Mouse (Mus musculus): ENCODE results near the gene BC017158.
A peak's percentile ranks its signal among the peaks of the same experiment; 100 is the strongest.

The BC017158 gene

DNA sequence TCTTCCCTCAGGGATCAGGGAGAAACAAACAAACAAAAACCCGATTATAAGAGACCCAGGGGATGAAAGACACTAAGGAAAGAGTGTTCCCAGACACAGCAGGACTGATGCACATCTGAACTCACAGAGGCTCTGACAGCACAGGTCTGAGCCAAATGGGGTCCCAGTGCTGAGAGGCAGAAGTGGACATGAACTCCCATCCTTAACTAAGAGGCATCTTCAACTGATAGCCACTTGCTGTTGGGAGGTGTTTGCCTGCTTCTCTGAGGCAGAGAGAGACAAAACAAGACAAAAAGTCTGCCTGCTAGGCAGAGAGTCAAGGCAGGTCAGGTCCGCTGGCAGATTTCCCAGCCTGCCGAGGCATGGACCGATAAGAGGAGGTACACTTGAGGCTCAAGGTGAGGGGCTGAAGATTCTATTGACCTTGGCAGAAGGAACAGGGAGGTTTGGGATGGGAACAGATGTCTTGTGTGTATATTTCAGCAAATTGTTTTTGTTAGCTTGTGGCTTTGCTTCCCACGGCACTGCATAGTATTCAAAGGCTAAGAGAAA is 41.1 kb downstream of the BC017158 start:
- DNase-seq (ENCODE audit: low read depth, low spot score), result no peak

DNA sequence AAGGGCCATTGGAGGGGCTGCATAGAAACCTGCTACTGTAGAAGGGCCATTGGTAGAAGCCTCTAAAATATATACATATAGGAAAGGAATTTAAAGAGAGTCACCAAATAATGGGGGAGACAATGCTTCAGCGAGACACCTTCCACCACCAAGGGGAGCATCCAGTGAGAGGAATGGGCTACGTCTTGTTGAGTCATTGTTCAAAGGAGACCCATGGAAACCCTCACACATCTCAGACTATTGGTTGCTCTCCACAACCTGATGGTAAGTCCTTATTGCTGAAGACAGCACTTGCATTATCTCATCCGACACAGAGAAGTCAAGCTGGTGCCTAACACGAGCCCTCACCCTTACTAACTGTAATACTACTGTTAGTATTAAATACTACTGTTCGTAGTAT is 42.2 kb downstream of the BC017158 start:
- no peak for DNase-seq (ENCODE audit: low read depth, low spot score)

DNA sequence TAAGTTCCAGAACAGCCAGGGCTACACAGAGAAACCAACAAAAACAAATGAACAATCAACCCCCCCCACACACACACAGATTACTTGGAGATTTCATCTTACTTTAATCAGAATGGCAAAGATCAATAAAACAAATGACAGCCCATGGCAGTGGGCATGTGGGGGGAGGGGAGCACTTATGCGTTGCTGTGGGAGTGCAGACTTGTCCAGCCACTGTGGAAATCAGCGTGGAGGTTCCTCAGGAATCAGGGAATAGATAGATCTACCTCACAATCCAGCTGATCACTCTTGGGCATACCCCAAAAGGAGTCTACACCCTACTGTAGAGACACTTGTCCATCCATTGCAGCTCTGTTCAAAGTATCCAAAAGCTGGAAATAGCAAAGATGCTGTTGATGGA is 43.0 kb downstream of the BC017158 start:
- no peak for DNase-seq (ENCODE audit: low read depth, low spot score)

DNA sequence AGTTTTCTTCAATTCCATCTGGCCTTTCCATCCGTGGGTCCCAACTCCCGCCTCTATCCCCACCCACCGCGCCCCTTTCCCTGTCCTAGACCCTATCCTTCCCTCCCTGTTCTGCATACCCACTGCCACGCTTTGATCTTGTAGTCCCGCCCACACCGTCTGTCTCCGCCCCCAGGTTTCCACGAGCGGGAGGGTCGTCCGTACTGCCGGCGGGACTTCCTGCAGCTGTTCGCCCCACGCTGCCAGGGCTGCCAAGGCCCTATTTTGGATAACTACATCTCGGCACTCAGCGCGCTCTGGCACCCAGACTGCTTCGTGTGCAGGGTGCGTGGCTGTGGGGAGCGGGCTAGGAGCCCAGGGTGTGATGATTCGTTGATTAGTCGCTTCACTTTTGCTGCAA is 45.4 kb downstream of the BC017158 start:
- DNase-seq (ENCODE audit: low read depth, low spot score), result peak; percentile 62

DNA sequence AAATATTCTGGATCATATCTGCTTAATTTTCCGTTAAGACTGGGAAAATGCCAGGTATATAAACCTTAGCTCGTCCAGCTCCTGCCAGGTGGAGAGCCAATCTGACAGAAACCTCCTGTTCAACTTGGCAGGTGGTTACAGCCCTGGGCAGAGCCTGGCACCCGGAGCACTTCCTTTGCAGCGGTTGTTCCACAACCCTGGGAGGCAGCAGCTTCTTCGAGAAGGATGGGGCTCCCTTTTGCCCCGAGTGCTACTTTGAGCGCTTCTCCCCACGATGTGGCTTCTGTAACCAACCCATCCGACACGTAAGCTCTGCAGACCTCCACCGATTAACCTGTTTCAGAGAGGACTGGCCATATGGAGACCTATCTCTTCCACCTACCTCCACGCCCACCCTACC is 46.0 kb downstream of the BC017158 start:
- no peak for DNase-seq (ENCODE audit: low read depth, low spot score)

DNA sequence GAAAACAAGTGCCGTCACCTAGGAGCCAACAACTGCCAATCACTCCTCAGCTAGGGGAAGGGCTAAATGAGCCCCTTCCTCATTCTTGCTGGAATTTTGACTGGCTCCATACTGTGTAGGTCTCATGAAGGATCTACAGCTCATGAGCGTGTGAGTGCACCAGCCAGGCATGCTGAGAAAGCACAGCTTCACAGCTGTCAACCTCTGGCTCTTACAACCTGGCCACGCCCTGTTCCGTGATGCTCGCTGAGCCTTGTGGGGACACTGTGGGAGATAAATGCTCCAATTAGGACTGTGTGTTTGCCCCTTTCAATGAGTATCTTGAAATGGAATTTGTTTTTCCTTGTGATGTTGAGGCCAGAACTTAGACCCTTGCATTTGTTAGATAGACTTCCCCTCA is 48.0 kb downstream of the BC017158 start:
- no peak for DNase-seq (ENCODE audit: low read depth, low spot score)

DNA sequence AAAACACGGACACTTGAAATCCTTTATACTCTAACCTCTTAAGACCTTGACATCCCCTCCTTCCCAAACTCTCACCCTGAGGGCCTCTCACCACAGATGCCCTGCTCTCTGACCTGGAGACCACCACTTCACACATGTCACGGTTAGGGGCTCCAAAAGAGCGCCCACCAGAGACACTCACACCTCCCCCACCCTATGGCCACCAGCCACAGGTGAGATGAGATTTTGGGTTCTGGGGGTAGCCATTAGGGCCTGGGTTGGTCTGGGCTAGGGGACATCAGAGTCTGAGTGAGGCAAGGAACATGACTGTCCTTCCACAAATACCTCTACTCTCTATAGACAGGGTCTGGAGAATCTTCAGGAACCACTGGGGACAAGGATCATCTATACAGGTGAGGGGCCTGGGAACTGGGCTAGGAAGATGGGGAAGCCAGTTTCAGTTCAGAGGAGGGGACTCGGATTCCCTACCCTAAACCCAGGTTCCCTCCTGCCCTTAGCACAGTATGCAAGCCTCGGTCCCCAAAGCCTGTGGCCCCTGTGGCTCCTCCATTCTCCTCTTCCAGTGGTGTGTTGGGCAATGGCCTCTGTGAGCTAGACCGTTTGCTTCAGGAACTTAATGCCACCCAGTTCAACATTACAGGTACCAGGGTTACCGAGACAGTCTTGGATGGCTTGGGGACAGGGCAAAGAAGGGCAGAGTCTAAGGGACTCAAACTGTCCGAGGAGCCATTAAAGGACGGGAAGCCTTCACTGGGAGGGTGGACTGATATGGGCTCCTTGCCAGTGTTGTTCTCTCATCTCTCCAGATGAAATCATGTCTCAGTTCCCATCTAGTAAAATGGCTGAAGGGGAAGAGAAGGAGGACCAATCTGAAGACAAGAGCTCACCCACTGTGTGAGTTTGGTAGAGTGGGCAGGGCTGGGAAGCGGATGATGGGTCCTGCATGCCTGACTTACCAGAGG is 49.6 kb downstream of the BC017158 start:
- DNase-seq (ENCODE audit: low read depth, low spot score), result no peak

DNA sequence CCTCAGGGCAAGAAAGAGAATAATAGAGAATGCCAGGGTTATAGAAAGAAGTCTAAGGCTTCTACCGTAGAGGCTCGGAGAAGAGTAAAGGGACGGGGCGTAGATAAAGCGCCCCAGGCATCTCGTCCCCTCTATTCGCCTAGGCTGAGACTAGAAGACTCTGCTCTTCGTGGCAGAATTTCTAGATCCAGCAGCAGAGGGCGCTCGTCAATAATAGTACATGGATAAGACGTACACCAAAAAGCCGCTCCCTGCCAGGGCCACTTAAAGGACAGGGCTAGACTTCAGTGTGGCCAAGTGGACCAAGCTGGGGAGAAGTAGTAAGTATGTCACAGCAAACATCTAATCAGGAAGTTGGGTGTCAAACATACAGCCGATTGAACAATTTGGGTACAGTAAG is 50.5 kb downstream of the BC017158 start:
- DNase-seq (ENCODE audit: low read depth, low spot score), result peak; percentile 89

DNA sequence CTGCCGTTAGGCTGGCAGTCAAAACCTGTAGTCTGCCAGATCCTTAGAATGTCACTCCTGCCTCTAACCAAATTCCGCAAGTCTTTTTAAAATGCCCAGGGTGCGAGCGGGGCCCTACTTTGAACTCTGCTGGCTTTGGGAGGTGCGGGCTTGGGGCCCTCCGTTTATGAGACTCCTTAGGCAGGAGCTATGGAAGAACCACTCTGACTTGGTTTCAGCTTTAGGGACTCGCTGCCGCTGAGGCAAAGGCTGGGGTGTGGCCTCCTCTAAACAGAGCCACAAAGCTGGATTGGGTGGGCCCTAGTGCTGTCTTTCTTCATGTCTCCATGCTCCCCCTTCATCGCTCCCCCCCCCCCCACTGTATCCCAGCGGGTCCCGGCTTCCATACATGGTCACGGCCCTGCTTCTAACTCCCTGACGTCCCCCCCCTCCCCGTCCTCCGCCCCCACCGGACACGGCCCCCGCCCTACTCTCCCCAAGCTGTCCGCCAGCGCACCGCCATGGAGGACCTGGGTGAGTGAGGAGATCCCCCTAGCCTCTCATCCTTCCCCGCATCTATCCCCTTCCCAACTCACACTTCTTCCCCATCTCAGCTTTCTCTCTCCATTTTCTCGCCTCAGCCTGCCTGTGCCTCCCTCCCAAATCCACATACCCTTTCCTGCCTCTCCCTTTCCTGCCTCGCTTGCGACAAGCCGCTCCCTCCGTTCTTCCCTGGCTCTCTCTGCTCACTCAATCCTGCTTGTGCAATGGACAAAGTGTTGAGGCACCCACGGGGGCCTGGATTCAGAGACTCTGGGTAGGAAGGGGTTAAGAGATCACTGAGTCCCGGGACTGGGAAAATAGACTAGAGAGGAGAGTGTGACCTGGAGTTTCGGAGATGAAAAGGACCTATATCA is 51.2 kb downstream of the BC017158 start, which contains the start of gene Tgfb1i1:
TSS of gene Tgfb1i1 (plus strand) at position 317 of the 896 bp plus-strand sequence.
- peak; percentile 41 for DNase-seq (ENCODE audit: low read depth, low spot score)

DNA sequence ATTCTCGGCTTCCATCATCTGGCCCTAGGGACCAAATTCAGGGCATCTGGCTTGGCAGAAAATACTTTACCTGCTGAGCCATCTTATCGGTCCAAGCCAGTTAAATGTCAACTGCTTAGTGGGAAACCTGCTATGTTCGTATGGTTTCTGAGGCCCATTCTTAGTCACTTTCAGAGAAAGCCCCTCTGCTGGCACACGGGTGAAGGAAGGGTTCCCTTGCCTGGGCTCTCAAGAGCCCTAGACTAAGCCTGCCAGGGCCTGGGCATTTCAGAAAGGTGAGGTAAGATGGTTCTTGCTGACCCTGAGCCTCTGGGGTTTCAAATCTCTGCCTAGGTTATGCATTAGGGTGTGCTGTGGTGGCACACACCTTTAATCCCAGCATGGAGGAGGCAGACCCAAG is 52.4 kb downstream of the BC017158 start:
- DNase-seq (ENCODE audit: low read depth, low spot score), result no peak

DNA sequence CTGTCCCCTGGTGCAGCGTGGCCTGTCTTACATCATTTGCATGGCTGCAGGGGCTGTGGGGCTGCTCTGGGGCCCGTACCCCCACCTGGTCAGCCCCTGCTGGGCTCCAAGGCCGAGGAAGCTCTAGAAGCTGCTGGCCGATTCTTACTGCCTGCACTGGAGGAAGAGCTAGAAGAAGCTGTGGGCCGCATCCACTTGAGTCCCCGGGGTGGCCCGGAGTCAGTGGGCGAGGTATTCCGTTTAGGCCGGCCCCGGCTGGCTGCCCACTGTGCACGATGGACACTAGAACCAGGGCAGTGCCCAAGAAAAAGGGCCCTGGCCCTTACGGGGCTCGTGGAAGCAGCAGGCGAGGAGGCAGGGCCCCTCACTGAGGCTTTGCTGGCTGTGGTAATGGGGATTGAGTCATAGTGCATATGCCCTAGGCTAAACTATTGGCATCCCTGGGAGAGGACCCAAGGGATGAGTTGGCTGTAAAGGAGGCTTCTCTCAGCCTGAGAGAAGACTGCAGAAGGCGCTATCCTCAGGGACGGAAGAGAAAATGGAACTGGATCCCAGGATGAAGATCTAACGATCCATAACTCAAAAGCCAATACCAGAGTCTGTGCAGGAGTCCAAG is 53.5 kb downstream of the BC017158 start:
- DNase-seq (ENCODE audit: low read depth, low spot score), result no peak

DNA sequence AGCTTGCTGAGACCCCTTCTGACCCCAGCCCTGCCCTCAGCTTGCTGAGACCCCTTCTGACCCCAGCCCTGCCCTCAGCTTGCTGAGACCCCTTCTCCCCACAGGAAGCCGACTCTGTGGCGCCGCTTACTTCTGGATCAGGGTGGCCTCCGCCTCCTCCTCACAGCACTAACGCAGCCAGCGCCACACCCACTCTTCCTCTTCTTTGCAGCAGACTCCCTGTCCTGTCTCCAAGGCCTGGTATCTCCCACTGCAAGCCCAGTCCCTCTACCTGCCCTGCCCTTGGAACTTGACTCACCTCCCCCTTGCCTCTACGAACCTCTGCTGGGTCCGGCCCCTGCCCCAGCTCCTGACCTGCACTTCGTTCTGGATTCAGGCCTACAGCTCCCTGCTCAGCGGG is 54.0 kb downstream of the BC017158 start:
- no peak for DNase-seq (ENCODE audit: low read depth, low spot score)

DNA sequence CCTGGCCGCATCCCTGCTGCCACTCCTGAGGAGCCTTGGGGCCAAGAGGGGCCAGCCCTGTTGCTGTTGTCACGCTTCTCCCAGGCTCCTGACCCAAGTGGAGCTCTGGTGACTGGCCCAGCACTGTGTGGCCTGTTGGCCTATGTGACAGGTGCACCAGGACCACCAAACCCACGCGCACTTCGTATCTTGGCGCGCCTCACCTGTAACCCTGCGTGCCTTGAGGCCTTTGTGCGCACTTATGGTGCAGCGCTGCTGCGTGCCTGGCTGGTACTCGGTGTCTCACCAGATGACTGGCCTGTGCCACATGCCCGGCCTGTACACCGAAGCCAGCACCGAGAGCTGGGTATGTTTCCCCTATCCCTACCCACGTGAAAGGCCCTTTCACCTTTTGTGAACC is 55.6 kb downstream of the BC017158 start:
- no peak for DNase-seq (ENCODE audit: low read depth, low spot score)

DNA sequence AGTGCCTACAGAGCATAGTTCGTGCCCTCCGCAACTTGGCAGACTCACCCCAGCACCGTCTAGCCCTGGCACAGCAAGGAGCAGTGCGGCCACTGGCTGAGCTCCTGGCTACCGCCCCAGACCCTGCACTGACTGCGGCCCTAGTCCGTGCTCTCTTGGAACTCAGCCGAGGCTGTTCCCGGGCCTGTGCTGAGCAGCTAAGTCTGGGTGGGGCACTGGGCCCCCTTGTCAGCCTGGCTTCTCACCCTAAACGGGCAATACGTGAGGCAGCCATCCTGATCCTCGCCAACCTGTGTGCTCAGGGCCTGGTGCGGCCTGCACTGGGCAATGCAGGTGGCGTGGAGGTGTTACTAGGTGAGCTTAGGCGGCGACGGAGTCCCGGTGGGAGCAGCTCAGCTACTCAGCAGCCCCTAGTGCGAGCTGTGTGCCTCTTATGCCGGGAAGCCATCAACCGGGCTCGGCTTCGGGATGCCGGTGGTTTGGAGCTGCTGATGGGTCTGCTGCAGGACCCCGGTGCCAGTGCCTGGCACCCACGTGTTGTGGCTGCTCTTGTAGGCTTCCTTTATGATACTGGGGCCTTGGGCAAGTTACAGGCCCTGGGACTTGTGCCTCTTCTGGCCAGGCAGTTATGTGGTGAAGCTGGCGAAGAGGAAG is 57.7 kb downstream of the BC017158 start:
- DNase-seq (ENCODE audit: low read depth, low spot score), result no peak

DNA sequence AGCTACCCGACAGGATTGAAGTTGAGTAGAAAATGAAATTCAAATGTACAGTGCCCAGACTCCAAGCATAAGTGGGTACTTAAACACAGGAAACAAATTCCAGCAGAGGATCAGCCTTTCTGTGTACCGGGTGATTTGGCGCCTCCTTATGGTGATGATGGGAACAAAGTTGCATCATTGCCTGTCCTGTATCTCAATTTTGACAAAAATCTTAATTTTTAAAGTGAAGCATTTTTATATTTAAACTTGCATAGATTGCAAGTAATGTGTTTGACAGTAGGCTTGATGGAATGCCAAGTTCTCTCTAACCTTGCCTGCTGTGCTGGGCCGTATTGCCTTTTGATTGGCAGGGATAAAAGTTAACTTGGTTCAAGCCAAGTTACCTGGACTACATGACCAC is 59.0 kb downstream of the BC017158 start:
- peak; percentile 56 for DNase-seq (ENCODE audit: low read depth, low spot score)

DNA sequence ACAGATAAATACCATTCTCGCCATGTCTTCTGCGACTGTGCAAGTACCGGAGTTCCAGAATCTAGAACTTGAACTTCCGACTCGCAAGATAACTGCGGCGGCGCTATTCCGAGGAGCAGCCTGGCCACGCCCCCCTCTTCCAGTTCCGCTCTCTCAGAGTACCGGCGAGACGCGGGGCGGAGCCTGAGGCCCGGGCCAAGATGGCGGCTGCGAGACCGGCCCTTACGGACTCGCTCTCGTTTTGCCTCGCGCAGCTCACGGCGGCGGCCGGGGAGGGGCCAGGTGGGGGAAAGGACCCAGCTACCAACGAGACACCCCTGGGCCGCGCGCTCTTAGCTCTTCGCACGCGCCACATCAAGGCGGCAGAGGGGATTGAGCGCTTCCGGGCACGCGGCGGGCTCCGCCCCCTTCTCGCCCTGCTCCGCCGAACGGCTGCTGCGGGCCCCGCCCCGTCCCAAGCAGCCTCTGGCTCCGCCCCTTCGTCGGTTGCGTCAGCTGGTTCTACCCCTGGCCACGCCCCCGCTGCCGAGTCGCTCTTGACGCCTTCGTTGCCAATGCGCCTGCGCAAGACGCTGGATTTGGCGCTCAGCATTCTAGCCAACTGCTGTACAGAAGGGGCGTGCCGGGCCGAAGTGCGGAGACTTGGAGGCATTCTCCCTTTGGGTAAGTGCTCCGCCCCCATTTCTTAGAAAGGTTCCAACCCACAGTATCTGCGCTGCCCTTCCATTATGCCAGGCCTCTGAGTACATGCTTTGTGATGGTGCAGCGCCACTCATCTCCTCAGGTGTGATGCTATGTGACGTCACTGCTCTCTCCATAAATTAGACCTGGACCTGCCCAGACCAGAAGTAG is 59.8 kb downstream of the BC017158 start, which contains the start of gene 9130023H24Rik:
TSS of gene 9130023H24Rik (minus strand) at position 105 of the 852 bp plus-strand sequence.
- DNase-seq (ENCODE audit: low read depth, low spot score), result peak; percentile 100

DNA sequence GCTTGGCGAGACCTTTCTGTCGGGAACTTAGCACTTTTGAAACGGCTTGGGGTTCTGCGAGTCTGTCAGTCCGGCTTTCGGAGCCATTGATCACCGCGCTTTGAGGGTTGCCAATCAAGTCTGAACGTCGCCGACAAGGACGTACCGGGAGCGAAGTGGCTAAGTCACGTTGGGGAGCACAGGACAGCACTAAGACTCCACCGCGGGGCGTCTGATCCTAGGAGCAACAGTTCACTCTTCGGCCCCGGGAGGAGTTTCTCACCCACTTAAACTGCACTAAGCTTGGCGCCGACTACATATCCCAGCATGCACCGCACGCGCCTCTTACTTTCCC is 60.4 kb downstream of the BC017158 start:
- no peak for DNase-seq (ENCODE audit: low read depth, low spot score)

DNA sequence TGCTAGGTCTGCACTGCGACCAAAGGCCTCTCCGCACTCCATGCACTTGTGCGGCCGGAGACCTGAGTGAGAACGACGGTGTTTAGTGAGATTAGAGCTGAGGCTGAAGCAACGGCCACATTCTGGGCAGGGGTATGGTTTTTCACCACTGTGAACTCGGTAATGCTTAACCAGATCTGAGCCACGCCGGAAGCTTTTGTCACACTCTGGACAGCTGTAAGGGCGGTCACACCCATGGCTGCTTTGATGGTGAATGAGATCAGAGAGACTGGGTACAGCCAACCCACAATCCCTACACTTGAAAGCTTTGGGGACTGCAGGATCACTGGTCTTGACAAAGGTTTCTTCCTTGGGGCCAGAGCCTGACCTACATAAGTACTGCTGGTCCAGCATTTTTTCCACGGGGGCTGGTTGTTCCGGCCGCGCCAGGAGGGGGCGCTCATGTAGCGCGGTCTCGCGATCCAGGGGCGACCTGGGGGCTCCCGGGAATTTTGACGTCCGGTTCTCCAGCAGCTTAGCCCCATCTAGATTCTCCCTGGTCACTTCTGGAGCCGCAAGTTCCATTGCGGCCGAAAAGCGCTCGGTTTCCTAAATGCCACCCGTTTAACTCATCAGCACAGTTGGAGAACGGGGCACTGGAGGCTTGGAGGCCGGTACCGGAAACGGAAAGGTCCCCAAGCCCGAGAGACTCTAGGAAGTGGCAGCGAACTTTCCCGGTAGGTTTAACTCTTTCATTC is 60.9 kb downstream of the BC017158 start, which contains the start of gene Armc5:
TSS of gene Armc5 (plus strand) at position 487 of the 737 bp plus-strand sequence.
- DNase-seq (ENCODE audit: low read depth, low spot score), result peak; percentile 86

DNA sequence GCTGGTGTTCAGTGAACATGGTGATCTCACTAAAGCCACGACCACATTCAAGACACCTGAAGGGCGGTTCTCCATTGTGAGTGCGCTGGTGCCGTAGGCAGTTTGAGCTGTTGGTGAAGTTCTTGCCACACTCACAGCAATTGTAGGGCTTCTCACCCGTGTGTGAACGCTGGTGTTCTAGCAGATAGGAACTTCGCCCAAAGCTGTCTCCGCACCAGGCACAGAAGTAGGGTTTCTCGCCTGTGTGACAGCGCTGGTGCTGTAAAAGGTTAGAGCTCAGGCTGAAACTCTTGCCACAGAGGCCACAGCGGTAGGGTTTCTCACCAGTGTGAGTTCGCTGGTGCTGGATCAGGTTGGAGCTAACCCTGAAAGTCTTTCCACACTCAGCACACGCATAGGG is 61.5 kb downstream of the BC017158 start:
- DNase-seq (ENCODE audit: low read depth, low spot score), result no peak
